Mouse (Mus musculus): ENCODE measurements at regions not wholly inside any gene's neighbourhood (a gene's known extent, or its start where the extent isn't known, plus 50 kb on each side); places are given as distances from the start of the nearest gene placed in this dataset.

GRCm38 (mm10) chr6:72037639-72038038 is 59.8 kb upstream of the St3gal5 start:
- no peak for DNase-seq (ENCODE audit: low spot score)

DNA sequence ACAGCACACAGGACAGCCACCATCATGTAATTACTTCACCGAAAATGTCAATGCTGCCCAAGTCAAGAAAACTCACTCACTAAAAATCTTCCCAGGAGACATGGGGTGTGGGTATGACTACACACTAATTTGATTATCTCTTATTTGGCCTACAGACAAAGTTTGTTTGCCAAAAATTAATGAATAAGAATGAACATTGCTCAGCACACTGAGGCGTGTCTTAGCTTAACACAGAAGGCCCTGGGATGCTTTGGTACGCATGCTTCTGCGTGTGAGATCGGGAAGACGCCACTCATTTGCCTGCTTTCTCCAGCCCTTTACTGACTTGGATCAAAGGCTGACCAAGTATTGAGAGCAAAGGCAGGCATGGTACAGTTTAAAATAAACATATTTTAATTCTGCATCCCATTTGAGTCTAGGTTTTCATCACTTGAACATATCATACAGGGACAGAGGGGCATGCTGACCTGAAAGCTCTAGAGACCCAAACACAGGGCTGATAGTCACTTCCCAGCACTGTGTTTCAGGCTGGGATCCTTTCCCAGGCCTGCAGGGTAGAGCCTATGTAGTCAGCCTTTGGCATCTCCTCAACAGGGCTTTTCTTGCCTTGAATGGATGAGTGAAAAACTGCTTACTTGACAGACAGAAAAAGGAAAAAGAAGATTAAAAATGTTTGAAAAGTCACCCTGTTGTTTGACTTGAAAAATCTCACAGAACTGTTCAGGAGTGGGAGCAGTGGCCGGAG is 53.3 kb upstream of the St3gal5 start:
- peak; percentile 15 for DNase-seq (ENCODE audit: low spot score)

All from gastrocnemius, adult 18-20 months (tissue).